Mouse (Mus musculus): ENCODE results near the gene Zcchc10.

Gene Zcchc10

GRCm38 (mm10) chr11:53378918-53379317 is 54.4 kb downstream of the Zcchc10 start:
- DNase-seq (ENCODE audit: low read depth, low spot score): no peak
